Mouse (Mus musculus): ENCODE measurements around the gene Uspl1. TPM values are rescaled to one million over a fixed set of nuclear protein-coding genes. Genes with fewer than 3 reads are reported as not detected.

The Uspl1 gene
- polyA plus RNA-seq, 1 experiment, result 51.7 TPM

DNA sequence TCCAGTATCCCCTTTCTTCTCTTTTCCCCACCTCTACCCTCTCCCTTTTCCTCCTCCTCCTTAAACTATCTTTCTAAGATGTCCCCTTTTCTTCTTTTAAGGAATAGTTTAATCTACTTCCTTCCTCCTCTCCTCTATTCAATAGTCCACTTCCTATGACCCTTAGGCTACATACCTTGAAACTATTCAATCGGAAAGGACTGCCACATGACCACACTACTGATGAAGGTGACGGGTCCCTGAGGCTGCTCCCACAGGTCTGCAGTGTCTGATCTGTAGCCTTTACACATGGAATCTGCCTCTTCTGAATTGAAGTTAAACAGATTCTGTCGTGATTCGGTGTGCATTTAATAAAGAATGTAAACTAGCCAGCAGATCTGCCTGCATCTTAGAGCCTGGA, 28.7 kb downstream of the Uspl1 start:
- no peaks in the 10 kb centered on the region for H3K27me3 ChIP-seq (ENCODE audit: control insufficient read depth, insufficient read depth, low read length)
- H3K4me3 ChIP-seq (ENCODE audit: control insufficient read depth, insufficient read depth, low read length), result no peak overlapping the region
- H3K27ac ChIP-seq (ENCODE audit: control insufficient read depth, insufficient read depth, low read length), result no peak overlapping the region
- DNase-seq, result no peak
- H3K36me3 ChIP-seq (ENCODE audit: control insufficient read depth, insufficient read depth, low read length), result peaks cover 83% of the 10 kb centered on the region
- WGBS, result 93% methylated on average over 4 of the region's 4 CpGs
- H3K4me1 ChIP-seq (replicated peaks; ENCODE audit: control insufficient read depth, insufficient read depth, low read length), result no peaks in the 10 kb centered on the region
- TF ChIP-seq POLR2A (IDR thresholded peaks at IDR 0.05; ENCODE audit: control insufficient read depth, extremely low read depth, insufficient read depth, low read length, poor library complexity), result no peak
- TF ChIP-seq CTCF (IDR thresholded peaks at IDR 0.05; ENCODE audit: borderline replicate concordance, control insufficient read depth, extremely low read depth, insufficient read depth, low read length, poor library complexity), result no peak

DNA sequence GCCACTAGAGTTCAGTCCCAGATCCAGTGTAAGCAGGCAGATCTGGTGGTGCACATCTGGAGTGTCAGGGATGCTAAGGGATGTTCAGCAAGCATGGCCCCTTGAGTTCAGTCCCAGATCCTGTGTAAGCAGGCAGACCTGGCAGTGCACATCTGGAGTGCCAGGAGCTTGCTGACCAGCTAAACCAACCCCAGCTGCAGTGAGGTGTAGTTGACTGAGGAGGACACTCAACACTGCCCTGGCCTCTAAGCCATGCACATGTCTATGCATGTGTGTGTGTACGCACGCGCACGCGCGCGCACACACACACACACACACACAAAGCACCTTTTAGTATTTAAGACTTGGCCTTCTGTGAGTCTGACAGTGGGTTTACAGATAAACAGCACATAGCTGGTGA, 31.4 kb downstream of the Uspl1 start:
- Histone ChIP-seq H3K27me3 (ENCODE audit: control insufficient read depth, insufficient read depth, low read length) (no peaks in the 10 kb centered on the region), H3K4me1 (replicated peaks; ENCODE audit: control insufficient read depth, insufficient read depth, low read length) (no peaks in the 10 kb centered on the region), H3K36me3 (ENCODE audit: control insufficient read depth, insufficient read depth, low read length) (peaks cover 60% of the 10 kb centered on the region), H3K4me3 (ENCODE audit: control insufficient read depth, insufficient read depth, low read length) (no peak overlapping the region), H3K27ac (ENCODE audit: control insufficient read depth, insufficient read depth, low read length) (no peak overlapping the region)
- over 99% methylated on average over 7 of the region's 7 CpGs for WGBS
- DNase-seq, result no peak
- no peak for TF ChIP-seq CTCF (IDR thresholded peaks at IDR 0.05; ENCODE audit: borderline replicate concordance, control insufficient read depth, extremely low read depth, insufficient read depth, low read length, poor library complexity)
- TF ChIP-seq POLR2A (IDR thresholded peaks at IDR 0.05; ENCODE audit: control insufficient read depth, extremely low read depth, insufficient read depth, low read length, poor library complexity), result no peak

DNA sequence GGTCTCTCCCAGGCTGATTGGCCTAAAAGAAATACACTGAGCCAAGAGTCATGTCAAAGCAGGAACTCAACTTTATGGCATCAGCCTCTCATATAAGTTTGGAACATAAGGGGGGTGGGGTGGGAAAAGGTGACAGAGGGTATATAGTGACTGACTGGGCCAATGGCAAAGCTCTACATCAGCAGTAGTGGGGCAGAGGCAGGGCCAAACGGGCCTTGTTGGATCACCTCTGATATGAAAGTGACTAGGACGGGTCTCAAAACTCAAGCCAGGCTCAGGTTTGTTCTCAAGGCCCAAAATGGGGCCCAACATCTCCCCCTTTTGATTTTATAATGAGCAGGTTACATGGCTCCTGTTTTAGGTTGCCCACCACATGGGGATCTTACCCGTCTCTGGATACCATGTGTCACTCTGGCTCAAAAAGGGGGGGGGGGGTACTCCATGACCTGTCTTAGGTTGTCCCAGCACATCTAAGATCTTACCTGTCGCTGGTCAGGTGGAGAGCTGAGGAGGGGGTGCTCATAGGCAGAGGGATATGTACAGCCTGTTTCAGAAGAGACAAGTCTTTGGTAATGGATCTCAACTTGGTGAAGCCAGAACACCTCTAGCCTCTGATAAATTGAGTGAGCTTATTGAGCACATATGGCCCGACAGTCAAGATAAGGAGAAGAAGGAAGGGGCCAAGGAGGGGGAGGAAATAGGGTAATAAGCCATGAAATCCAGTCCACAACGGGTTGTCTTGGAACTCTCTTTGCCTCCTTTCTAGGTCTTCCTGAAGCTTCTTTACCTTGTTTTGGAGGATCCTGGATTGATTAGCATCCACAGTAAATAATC, 33.6 kb downstream of the Uspl1 start:
- H3K4me1 ChIP-seq (replicated peaks; ENCODE audit: control insufficient read depth, insufficient read depth, low read length), result no peaks in the 10 kb centered on the region
- no peak for DNase-seq
- no peak overlapping the region for H3K4me3 ChIP-seq (ENCODE audit: control insufficient read depth, insufficient read depth, low read length)
- no peaks in the 10 kb centered on the region for H3K27me3 ChIP-seq (ENCODE audit: control insufficient read depth, insufficient read depth, low read length)
- TF ChIP-seq CTCF (IDR thresholded peaks at IDR 0.05; ENCODE audit: borderline replicate concordance, control insufficient read depth, extremely low read depth, insufficient read depth, low read length, poor library complexity), result no peak
- TF ChIP-seq POLR2A (IDR thresholded peaks at IDR 0.05; ENCODE audit: control insufficient read depth, extremely low read depth, insufficient read depth, low read length, poor library complexity), result no peak
- WGBS, result 92% methylated on average over 6 of the region's 6 CpGs
- H3K27ac ChIP-seq (ENCODE audit: control insufficient read depth, insufficient read depth, low read length), result no peak overlapping the region
- peaks cover 37% of the 10 kb centered on the region for H3K36me3 ChIP-seq (ENCODE audit: control insufficient read depth, insufficient read depth, low read length)

DNA sequence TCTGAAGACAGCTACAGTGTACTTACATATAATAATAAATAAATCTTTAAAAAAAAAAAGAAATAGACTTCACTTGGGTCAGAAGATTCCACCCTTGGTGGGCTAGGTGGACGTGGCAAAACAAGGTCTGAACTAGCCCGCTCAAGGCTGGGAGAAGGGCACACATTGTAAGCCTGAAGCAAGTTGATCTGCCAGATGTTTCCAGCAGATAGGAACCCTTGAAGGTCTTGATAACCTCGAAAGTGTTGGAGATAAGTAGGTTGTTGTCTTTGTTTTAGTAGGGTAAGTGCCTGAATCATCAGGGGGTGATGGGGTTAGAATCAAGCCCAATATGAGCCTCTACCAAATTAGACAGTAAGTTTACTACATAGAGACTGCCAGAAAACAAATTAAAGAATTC, 35.3 kb downstream of the Uspl1 start:
- 73% methylated on average over 3 of the region's 3 CpGs for WGBS
- DNase-seq, result no peak

DNA sequence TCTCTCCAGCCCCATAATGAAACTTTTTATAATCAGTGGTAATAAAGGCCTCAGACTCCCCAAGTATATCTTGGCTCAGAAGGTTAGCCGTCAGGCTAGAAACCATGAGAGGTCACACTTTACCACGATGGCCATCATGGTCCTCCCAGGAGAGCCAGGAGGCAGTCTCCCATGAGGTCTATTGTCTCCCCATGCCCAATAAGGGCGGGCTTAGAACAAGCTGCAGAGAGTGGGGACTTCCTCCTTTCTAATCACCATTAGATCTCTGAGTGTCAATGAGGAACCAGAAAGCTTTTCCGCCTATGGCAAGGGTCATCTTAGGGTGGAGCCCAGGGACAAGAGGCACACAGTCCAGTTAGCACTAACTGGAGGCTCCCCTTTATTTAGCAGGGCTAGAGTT, 37.2 kb downstream of the Uspl1 start:
- DNase-seq, result no peak
- peaks cover 1% of the 10 kb centered on the region for H3K36me3 ChIP-seq (ENCODE audit: control insufficient read depth, insufficient read depth, low read length)
- H3K27ac ChIP-seq (ENCODE audit: control insufficient read depth, insufficient read depth, low read length), result no peak overlapping the region
- H3K4me1 ChIP-seq (replicated peaks; ENCODE audit: control insufficient read depth, insufficient read depth, low read length), result no peaks in the 10 kb centered on the region
- no peaks in the 10 kb centered on the region for H3K27me3 ChIP-seq (ENCODE audit: control insufficient read depth, insufficient read depth, low read length)
- no peak overlapping the region for H3K4me3 ChIP-seq (ENCODE audit: control insufficient read depth, insufficient read depth, low read length)
- TF ChIP-seq POLR2A (IDR thresholded peaks at IDR 0.05; ENCODE audit: control insufficient read depth, extremely low read depth, insufficient read depth, low read length, poor library complexity) (no peak), CTCF (IDR thresholded peaks at IDR 0.05; ENCODE audit: borderline replicate concordance, control insufficient read depth, extremely low read depth, insufficient read depth, low read length, poor library complexity) (no peak)
- 81% methylated on average over 4 of the region's 4 CpGs for WGBS

More for the DNA sequence above, 35.3 kb downstream of the Uspl1 start:
- Histone ChIP-seq H3K4me3 (ENCODE audit: control insufficient read depth, insufficient read depth, low read length) (no peak overlapping the region), H3K36me3 (ENCODE audit: control insufficient read depth, insufficient read depth, low read length) (peaks cover 20% of the 10 kb centered on the region), H3K27me3 (ENCODE audit: control insufficient read depth, insufficient read depth, low read length) (no peaks in the 10 kb centered on the region), H3K4me1 (replicated peaks; ENCODE audit: control insufficient read depth, insufficient read depth, low read length) (no peaks in the 10 kb centered on the region), H3K27ac (ENCODE audit: control insufficient read depth, insufficient read depth, low read length) (no peak overlapping the region)
- no peak for TF ChIP-seq CTCF (IDR thresholded peaks at IDR 0.05; ENCODE audit: borderline replicate concordance, control insufficient read depth, extremely low read depth, insufficient read depth, low read length, poor library complexity)
- TF ChIP-seq POLR2A (IDR thresholded peaks at IDR 0.05; ENCODE audit: control insufficient read depth, extremely low read depth, insufficient read depth, low read length, poor library complexity), result no peak

DNA sequence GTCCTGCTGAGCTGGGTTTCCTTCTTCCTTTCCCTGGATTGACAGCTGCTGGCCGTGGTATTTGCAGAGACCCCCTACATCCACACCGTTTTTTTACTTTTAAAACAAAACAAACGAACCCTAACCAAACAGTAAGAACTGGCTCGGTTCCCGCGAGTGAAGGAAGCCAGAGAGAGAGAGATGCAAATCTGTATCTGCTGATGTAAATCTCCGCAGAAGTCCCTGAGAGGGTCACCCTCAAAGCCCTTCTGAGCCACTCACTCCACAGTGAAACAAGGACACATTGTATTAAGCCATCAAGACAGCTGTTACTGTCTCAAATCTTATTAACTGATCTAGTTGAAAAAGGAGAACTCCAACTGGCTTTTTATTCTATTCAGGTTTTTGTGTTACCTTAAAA, 40.5 kb downstream of the Uspl1 start:
- DNase-seq, result no peak
- Histone ChIP-seq H3K4me1 (replicated peaks; ENCODE audit: control insufficient read depth, insufficient read depth, low read length) (peaks cover 2% of the 10 kb centered on the region; the same call in 1 of the 2 replicates), H3K4me3 (ENCODE audit: control insufficient read depth, insufficient read depth, low read length) (no peak overlapping the region), H3K27ac (ENCODE audit: control insufficient read depth, insufficient read depth, low read length) (no peak overlapping the region), H3K27me3 (ENCODE audit: control insufficient read depth, insufficient read depth, low read length) (no peaks in the 10 kb centered on the region), H3K36me3 (ENCODE audit: control insufficient read depth, insufficient read depth, low read length) (no peaks in the 10 kb centered on the region)
- no peak for TF ChIP-seq CTCF (IDR thresholded peaks at IDR 0.05; ENCODE audit: borderline replicate concordance, control insufficient read depth, extremely low read depth, insufficient read depth, low read length, poor library complexity)
- TF ChIP-seq POLR2A (IDR thresholded peaks at IDR 0.05; ENCODE audit: control insufficient read depth, extremely low read depth, insufficient read depth, low read length, poor library complexity), result no peak
- WGBS, result 59% methylated on average over 7 of the region's 7 CpGs
